Mouse (Mus musculus) adrenal gland, postnatal 25 days (tissue): ENCODE measurements around the gene Wdfy1. TPM values are rescaled to one million over a fixed set of nuclear protein-coding genes. Genes with fewer than 3 reads are reported as not detected.

Experiments used
- DNase-seq: peaks from one replicate; pipeline ENCODE4 v3.0.0; 2021; ENCODE audit warnings: mixed read lengths
- total RNA-seq: library from RNA; stranded (reverse); gene quantifications from 2 replicates; pipeline ENCODE4 v1.2.3, GENCODE M21; 2021

The Wdfy1 gene
- total RNA-seq, 1 experiment from 2014 or later, result 48.5 TPM

DNA sequence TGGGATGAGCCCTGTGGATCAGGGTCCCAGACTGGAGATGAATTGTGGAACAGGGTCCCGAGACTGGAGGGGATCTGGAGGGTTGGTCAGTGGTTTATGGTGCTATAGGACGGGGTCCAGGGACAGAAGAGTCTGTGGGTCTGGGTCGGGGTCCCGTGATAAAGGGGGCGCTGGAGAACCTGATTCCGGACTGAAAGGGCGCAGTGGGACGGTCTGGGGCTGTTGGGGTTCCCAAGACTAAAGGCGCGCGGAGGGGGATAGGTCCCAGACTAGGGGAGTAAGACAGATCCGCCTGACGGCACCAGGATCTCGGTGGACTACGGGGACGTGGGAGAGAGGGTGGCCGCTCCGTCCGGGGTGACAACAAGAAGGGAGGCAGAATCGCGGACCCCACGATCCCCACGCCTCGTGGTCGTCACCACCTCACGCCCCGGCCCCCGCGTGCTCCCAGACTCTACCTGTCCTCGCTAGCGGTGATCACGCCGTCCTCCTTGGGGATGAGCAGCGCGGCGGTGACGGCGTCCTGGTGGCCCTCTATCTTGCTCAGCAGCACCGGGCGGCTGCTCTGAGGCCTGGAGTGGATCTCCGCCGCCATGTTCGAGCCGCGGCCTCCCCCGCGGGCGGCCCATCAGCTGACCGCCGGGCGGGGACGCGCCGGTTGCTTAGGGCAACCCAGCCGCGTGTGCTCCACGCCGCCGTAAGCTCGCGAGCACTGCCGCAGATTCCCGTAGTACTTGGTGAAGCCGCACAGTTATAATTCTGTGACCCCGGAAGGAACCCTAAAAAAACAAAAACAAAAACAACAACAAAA is 14.6 kb downstream of the Wdfy1 start:
- DNase-seq, result peak; percentile 85

DNA sequence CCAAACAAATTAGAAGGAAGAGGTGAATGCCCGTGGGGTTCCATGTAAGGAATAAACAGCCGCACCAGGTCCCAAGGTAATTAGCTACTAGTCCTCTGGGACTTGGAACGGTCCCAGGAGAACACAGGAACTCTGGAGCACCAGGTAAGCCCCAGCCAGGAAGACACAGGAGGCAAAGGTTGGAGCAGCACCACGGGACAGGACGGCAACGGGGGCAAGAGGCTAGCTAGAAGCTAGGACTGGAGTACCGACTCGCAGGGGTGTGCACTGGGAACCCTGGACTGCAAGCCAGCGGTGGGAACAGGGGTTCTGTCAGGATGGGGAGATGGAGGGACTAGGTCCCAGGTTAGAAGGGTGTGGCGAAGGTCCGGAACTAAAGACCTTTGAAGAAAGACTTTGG is 15.3 kb downstream of the Wdfy1 start:
- peak; percentile 31 for DNase-seq

DNA sequence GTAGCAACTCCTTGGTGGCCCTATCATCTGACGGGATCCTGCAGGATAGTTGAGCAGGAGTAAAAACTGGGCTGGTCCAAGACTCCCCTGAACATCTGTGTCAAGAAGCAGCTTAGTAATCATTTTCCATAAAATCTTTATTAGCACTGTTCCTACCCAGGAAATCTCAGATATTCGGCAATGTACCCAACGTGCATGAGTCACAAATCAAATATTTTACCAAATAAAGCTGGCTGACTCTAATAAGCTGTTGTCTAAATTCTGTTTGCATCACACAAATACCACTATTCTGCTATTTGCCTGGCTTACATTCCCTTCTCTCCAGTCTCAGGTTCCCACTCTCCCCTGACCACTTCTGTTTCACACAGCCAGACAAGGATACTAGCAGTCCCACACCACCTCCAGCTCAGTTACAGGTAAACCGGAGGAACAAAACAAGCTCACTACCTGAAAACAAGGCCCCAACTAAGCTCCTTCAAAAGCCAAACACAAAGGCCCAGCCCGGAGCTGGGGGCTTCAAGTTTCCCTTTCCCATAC is 16.4 kb downstream of the Wdfy1 start:
- DNase-seq, result no peak

DNA sequence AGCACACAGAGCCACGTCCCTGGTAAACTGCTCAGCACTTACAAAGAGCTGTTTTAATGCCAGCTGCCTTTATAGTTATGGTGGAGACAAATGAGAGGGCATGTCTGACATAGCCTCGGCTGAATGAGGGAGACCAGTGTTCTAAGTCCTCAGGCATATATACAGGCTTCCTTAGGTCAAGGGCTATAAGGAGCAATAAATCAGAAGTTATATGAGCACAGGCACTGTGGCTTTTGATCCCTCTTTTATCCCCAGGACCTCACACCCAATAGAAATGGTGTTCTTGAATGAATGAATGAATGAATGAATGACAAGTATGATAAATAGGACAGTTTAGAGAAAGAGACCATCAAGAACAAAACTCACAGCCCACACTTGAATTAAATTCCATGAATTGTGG is 16.9 kb downstream of the Wdfy1 start:
- no peak for DNase-seq

DNA sequence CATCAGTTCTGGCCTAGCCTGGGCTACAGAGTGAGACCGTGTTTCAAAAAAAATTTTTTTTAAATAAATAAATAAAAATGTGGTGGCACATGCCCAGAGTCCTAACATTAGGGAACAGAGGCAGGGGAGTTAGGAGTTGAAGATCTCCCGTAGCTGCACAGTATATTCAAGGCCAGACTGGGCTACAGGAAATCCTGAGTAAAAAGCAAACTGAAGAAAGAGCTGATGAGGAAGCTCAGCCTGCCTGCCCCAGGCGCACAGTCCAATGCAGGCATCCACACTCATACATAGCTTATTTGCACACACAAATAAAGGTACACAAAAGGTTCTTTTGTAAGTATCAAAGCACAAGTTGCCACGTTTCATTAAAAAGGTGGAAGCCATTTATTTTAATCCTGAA is 18.3 kb downstream of the Wdfy1 start:
- DNase-seq, result no peak

DNA sequence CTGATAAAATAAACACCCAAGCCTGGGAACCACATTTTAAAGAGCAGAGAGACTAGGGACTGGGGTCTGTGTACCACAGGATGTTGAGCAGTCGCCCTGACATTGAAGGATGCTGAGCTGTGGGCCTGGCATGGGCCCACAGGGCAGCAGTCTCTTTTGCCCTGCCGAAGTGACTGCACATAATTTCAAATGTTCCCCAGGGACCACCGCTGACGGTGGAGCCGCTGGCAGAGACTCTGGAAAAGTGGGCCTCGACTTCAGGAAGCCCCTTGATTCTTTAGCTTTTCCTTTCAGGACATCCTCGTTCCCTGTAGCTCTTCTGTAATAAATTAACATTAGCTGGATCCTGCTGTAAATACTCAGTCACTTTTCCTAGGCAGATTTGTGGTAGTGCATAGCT is 18.8 kb downstream of the Wdfy1 start:
- DNase-seq, result no peak

DNA sequence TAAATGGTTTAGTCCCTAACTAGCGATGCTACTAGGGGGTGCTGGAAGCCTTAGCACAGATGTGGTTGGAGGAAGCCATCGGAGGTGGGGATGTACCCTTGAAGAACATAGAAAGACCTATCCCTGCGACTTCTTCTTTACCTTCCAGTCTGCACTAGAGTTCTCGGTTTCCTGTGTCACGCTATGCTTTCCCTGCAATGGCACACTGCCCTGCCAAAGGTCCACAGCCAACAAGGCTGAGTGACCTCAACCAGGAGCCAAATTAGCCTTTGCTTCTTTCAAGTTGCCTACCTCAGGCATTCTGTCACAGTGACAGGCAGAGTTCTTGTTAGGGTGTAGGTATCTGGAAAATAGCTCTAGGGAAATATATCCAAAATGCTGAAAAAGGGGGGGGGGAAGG is 19.5 kb downstream of the Wdfy1 start:
- DNase-seq, result no peak

DNA sequence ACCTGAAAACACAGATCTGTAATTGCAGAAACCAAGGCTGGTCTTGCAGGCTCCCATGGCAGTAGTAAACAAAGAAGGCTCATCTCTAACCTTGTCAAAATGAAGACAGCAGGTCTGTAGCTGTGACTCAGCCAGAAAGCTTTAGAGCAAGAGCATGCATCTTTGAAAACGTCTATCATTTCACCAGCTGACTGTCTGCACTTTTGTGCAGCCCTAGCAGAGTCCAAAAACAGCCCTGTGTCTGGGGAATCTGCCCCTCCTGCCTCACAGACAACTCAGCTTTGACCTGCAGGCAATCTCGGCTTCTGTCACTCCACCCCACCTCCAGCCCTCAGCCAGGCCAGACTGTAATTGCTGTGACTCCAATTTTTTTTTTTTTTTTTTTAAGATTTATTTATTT is 20.6 kb downstream of the Wdfy1 start:
- DNase-seq, result no peak

DNA sequence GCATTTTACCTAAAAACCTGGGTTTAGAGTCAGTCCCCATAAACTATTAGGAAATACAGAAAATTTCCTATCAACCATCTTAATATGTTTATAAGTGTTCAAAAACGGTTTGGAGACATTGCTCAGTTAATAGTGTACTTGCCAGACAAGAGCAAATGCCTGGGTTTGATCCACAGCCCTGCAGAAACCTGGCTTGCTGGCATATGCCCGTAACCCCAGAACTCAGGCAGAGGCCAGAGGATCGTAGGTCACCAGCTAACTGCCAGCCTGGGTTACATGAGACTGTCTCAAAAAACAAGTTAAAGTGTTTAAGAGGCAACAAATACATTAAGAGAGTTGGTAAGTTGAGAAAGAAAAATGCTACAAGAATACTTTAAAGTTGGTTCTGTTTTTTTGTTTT is 21.0 kb downstream of the Wdfy1 start:
- no peak for DNase-seq

DNA sequence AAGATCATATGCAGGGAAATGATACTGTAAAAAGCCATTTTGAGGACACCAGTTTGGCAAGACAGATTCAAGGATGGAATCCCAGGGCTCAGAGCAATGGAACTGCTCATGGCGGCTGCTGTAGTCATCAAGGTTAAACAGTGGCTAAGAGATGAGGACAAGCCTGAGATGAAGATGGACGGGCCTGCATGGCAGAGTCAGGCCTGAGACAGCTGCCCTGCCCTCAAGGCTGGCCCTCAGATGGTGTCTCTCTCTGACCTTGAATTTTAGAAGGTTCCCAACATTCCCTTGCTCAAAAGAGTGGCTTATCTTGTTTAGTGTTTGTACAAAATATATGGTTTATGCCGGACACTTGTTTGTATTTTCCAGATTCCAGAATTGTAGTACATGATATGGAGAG is 22.5 kb downstream of the Wdfy1 start:
- no peak for DNase-seq

DNA sequence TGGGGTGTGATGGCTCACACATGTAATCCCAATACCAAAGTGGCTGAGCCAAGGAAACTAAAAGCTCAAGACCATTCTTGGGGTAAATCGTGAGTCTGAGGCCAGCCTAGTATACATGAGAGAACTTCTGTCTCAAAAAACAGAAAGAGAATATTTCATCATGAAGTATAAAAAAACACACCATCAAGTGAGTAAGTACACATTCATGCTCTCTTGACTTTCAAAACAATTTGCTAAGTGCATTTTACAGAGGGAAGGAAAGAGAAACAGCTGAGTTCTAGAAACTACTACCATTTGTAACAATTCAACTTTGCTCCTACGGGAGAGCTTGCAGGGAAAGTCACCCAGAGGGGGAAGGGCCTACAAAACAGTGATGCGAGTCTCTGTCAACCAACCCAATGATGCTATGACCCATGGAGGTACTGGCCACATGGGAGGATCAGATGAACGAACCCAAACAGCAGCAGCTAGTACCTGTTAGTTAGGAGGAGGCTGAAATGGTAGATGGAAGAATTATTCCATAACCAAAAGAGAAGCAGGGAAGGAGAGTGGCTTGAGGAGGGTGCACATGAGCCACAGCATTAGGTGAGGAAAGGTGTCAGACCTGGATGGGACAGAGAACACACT is 23.1 kb downstream of the Wdfy1 start:
- no peak for DNase-seq

DNA sequence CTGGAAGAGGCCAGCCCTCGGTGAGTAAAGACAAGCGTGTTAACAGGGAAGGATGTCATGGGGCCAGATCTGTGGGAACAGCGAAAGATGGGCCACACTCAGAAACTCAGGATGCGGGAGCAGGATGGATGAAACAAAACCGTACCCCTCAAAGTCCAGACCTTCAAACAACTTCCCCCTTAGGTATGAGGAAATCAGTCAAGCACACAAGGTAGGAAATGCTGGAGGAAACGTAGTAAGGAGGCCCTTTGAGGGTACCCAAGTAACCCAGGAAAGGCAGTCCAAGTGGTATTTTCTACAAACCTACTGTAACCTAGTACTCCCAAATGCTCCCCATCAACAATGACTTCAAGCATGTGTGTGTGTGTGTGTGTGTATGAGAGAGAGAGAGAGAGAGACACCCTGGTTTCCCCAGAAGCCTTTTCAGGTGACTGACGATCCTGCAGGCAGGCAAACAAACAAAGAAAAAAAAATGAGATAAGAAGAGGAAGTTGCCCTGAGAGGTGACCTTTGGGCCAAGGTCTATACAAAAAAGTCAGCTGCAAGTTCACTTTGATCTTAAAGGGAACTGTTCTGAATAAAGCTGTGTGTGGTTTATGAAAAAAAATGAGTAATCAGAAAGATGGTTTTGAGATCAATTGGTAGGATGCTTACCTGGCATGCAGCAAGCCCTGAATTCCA is 23.8 kb downstream of the Wdfy1 start:
- DNase-seq, result no peak

DNA sequence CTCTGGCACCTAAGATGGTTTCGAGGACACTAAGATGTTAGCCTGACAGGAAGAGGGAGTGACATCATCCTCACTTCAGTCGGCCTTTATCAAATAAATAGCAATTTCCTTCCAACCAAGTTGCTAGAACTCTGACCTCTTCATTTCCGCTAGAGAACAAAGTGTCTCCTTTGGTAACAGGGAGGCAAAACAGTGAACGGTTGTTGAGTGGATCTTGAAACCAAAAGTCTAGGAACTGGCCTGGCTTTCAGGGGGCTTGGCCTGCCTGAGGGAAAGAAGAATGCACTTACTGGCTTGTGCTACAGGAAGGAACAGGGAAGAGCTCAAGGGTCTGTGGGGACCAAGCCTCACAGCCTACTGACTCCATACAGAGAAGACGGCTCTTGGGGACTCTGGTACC is 24.8 kb downstream of the Wdfy1 start:
- no peak for DNase-seq

DNA sequence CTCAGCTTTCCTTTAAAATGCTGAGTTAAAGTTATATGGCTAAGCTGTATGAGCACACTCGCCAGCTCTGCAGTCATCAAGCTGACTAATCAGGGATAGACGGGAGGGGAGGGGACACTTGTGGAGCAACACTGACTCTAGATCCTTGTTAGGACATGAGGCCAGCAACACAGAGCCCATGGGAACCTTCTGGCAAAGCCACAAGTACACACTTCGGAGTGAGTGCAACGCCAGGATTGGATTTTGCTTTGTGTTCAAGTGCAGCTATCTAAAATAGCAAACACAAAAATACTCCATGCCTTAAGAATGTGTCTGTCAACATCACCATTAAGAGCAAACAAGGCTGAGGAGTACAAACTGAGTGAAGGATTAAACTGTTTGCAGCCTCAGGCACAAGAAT is 29.9 kb downstream of the Wdfy1 start:
- DNase-seq, result peak; percentile 31

DNA sequence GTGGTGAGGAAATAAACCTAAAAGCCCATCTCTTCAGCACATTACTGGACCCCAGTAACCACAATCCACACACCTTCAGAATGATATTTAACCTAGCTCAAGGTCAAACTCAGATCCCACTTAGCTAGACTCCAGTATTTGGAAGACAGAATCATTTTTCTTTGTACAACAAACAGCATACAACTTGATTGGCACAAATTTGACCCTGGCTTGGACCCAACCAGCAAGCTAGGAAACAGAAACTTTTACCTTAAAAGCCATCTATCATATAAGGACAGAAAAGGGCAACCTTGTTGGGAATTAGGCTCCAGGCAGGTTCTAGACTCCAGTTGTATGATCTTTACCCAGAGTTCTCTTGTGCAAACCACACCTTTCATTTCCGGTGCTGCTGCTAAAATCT is 32.6 kb downstream of the Wdfy1 start:
- no peak for DNase-seq

DNA sequence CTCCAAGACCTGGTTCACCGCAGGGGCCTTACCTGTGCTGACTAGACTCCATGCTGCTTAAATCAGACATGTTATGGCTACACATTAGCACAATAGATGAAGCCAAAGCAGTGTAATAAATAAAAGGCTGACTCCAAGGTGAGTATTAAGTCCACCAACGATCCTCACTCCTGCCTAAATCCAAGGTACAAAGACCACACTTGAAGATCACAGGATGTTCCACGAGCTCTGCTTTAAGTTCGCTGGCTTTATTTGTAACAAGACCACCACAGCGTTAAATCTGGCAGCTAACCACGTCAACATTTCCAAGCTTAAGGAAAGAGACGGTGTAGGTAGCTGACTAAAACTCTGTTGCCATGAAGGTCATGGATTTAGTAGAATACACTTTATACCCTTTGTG is 33.0 kb downstream of the Wdfy1 start:
- DNase-seq, result no peak

DNA sequence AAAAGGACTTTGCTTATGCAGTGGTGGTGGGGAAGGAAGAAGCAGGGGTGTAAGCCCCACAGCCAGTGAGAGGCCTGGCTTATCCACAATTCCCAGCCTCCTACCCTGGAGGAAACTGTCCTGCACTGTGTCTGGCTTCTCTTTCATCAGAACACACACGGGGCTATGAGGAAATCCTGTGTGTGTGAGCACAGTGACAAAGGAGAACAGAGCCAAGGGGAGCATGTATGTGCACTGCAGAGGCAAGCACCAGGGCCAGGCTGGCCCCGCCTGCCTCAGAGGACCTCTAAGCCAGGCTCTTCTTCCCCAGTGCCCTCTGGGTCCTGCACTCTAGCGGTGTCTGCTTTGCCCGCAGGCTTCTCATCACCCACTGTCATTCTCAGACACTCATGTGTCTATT is 34.9 kb downstream of the Wdfy1 start:
- no peak for DNase-seq

DNA sequence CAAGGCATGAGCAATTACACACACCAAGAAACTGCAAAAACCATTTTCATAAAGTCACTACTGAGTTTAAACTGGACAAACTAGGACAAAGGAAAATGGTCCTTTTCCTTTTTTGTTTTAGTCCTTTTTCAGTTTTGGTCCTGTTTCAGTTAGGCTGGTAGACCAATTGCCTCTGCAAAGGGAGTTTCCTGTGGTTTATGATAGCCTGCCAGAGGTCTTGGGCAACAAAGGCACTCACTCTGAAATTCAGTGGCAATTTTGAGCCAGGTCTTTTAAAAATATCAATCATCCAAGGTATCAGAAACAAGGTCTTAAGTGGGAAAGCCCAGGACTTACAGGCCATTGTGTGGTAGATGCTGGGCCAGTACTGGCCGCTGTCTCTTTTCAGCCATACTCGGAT is 36.2 kb downstream of the Wdfy1 start:
- DNase-seq, result no peak

DNA sequence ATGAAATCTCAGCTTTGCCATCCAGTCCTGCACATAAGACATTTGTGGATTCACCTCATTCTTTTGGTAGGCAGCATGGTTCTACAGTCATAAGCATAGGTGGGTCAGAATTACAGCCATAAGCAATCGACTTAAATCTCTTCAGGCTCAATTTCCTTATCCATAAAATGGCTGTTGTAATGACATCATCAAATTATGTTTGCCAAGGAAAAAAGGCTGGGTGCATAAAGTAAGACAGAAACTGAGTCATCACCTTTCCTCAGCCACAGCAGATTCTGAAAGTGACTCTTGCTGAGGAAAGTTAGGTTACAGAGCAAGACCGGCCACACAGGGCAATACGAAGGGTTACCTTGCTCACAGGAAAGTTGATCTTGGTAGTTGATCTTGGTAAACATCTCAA is 39.5 kb downstream of the Wdfy1 start:
- no peak for DNase-seq

DNA sequence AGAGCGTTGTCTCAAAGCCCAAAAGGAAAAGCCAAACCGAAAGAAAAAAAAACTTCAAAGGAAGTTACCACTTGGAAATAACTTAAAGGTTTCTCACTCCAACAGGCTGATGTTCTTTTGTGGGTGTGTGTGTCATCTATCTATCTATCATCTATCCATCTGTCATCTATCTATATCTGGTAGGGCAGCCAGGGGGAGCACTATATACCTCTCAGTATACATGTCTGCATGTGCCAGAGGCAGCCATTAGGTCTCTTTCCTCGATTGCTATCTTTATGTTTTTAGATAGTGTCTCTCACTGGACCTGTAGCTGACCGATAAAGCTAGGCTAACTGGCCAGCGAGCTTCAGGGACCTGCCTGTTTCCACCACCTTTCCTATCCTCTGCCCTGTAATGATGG is 41.1 kb downstream of the Wdfy1 start:
- DNase-seq, result no peak

DNA sequence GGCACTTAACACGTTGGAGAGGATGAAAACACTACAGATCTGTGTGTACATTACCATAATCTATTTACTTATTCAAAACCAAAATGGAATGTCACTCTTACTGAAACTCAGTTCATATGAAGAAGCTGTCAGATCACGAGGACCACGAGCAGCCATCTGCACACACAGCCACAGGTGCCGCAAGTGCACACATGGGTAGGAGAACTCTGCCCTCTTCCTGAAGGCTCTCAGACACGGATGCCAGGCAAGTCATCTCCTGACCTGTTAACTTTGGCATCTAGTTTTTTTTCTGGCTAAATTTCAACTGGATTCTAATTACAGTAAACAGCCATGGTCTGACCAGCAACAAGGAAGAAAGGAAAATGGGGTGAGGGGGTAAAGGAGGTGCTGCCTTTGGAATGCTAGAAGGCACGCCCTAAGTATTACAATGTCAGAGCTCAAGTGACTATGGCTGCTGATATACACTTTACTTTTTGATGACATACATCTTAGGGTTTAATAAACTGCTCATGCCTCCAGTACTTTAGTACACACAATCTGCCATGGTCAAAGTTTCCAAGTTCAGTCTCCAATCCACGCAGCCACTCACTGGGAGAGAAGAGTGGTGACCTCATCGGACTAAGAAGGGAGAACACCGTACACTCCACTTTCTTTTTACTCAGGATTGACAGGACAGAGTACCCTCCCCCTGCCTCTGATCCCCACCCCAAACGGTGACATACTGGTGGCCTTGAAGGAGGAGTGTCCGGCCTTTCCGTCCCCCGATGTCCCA is 61.6 kb downstream of the Wdfy1 start:
- no peak for DNase-seq

DNA sequence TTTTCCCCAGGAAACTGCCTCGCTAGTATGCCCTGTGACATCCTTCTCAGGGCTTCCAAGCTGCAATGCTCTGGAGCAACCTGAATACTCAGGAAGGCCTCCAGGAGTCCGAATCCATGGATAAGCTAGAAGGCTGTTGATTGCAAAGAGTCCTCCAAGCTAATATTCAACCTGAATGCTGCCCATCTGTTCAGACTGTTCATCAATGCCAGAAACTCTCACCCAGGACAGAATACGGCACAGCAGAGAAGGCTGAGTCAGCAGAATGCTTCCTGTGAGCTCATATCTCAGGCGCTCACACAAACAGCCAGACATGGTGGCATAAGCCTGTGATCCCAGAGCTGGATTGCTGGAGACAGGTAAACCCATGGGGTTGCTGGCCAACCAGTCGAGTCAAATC is 62.9 kb downstream of the Wdfy1 start:
- DNase-seq, result no peak
